Mouse (Mus musculus): ENCODE measurements around the gene L3mbtl3. TPM values are rescaled to one million over a fixed set of nuclear protein-coding genes. Genes with fewer than 3 reads are reported as not detected.

Gene L3mbtl3
- polyA plus RNA-seq, 2 experiments = 26.3 to 42.9 TPM

GRCm38 (mm10) chr10:26327691-26328542 lies 47.9 kb downstream of the L3mbtl3 start:
- WGBS = 71% methylated on average over 17 of the region's 17 CpGs
- Histone ChIP-seq H3K9ac (ENCODE audit: low read depth, low read length, severe bottlenecking) (no peak overlapping the region), H3K36me3 (ENCODE audit: control insufficient read depth, insufficient read depth, low read length) (peaks cover 60% of the 10 kb centered on the region), H3K9me3 (ENCODE audit: control insufficient read depth, low read length) (no peaks in the 10 kb centered on the region), H3K4me2 (replicated peaks; ENCODE audit: low read depth, low read length, severe bottlenecking) (no peak overlapping the region), H3K4me3 (replicated peaks; ENCODE audit: low read length) (no peak overlapping the region), H3K27me3 (ENCODE audit: control insufficient read depth, insufficient read depth, low read length) (no peaks in the 10 kb centered on the region), H3K4me1 (ENCODE audit: control insufficient read depth, insufficient read depth, low read length) (no peaks in the 10 kb centered on the region), H3K27ac (replicated peaks; ENCODE audit: low read depth, low read length) (no peak overlapping the region)
- DNase-seq (ENCODE audit: low spot score) (no peak), ATAC-seq (ENCODE audit: low FRiP score, low read depth) (no peak)
- TF ChIP-seq POLR2A (IDR thresholded peaks at IDR 0.05; ENCODE audit: borderline replicate concordance, extremely low read depth, insufficient read depth, insufficient read length) = no peak

- 92% methylated on average over 5 of the region's 5 CpGs for WGBS
- ATAC-seq (ENCODE audit: low FRiP score, low read depth) = no peak
- peaks cover 61% of the 10 kb centered on the region for H3K36me3 ChIP-seq (ENCODE audit: control insufficient read depth, insufficient read depth, low read length)
- no peak overlapping the region for H3K9ac ChIP-seq (ENCODE audit: low read depth, low read length, severe bottlenecking)
- H3K4me2 ChIP-seq (replicated peaks; ENCODE audit: low read depth, low read length, severe bottlenecking) = no peak overlapping the region
- no peak overlapping the region for H3K27ac ChIP-seq (replicated peaks; ENCODE audit: low read depth, low read length)
- H3K4me1 ChIP-seq (ENCODE audit: control insufficient read depth, insufficient read depth, low read length) = no peaks in the 10 kb centered on the region
- H3K27me3 ChIP-seq (ENCODE audit: control insufficient read depth, insufficient read depth, low read length) = no peaks in the 10 kb centered on the region
- H3K9me3 ChIP-seq (ENCODE audit: control insufficient read depth, low read length) = no peaks in the 10 kb centered on the region
- no peak overlapping the region for H3K4me3 ChIP-seq (replicated peaks; ENCODE audit: low read length)
- no peak for TF ChIP-seq POLR2A (IDR thresholded peaks at IDR 0.05; ENCODE audit: borderline replicate concordance, extremely low read depth, insufficient read depth, insufficient read length)
- no peak for DNase-seq (ENCODE audit: low spot score)
Measured at GRCm38 (mm10) chr10:26327291-26327690, 48.5 kb downstream of the L3mbtl3 start.

- DNase-seq (ENCODE audit: low spot score) (no peak), ATAC-seq (ENCODE audit: low FRiP score, low read depth) (no peak)
- no peaks in the 10 kb centered on the region for H3K4me1 ChIP-seq (ENCODE audit: control insufficient read depth, insufficient read depth, low read length)
- H3K9me3 ChIP-seq (ENCODE audit: control insufficient read depth, low read length) = no peaks in the 10 kb centered on the region
- no peaks in the 10 kb centered on the region for H3K27me3 ChIP-seq (ENCODE audit: control insufficient read depth, insufficient read depth, low read length)
- no peak overlapping the region for H3K4me3 ChIP-seq (replicated peaks; ENCODE audit: low read length)
- H3K9ac ChIP-seq (ENCODE audit: low read depth, low read length, severe bottlenecking) = no peak overlapping the region
- peaks cover 68% of the 10 kb centered on the region for H3K36me3 ChIP-seq (ENCODE audit: control insufficient read depth, insufficient read depth, low read length)
- no peak for TF ChIP-seq POLR2A (IDR thresholded peaks at IDR 0.05; ENCODE audit: borderline replicate concordance, extremely low read depth, insufficient read depth, insufficient read length)
- H3K4me2 ChIP-seq (replicated peaks; ENCODE audit: low read depth, low read length, severe bottlenecking) = no peak overlapping the region
- H3K27ac ChIP-seq (replicated peaks; ENCODE audit: low read depth, low read length) = no peak overlapping the region
- WGBS = 82% methylated on average over 2 of the region's 2 CpGs
Measured at GRCm38 (mm10) chr10:26325320-26325719, 50.5 kb downstream of the L3mbtl3 start.

GRCm38 (mm10) chr10:26322344-26323051 lies 53.3 kb downstream of the L3mbtl3 start:
- 84% methylated on average over 7 of the region's 7 CpGs for WGBS
- Histone ChIP-seq H3K9me3 (ENCODE audit: control insufficient read depth, low read length) (no peaks in the 10 kb centered on the region), H3K9ac (ENCODE audit: low read depth, low read length, severe bottlenecking) (no peak overlapping the region), H3K36me3 (ENCODE audit: control insufficient read depth, insufficient read depth, low read length) (peaks cover 71% of the 10 kb centered on the region), H3K4me2 (replicated peaks; ENCODE audit: low read depth, low read length, severe bottlenecking) (no peak overlapping the region), H3K27ac (replicated peaks; ENCODE audit: low read depth, low read length) (no peak overlapping the region), H3K4me3 (replicated peaks; ENCODE audit: low read length) (no peak overlapping the region), H3K4me1 (ENCODE audit: control insufficient read depth, insufficient read depth, low read length) (no peaks in the 10 kb centered on the region), H3K27me3 (ENCODE audit: control insufficient read depth, insufficient read depth, low read length) (no peaks in the 10 kb centered on the region)
- no peak for ATAC-seq (ENCODE audit: low FRiP score, low read depth)
- no peak for TF ChIP-seq POLR2A (IDR thresholded peaks at IDR 0.05; ENCODE audit: borderline replicate concordance, extremely low read depth, insufficient read depth, insufficient read length)
- DNase-seq (ENCODE audit: low spot score) = no peak

GRCm38 (mm10) chr10:26320679-26321078 lies 55.1 kb downstream of the L3mbtl3 start:
- Histone ChIP-seq H3K4me3 (replicated peaks; ENCODE audit: low read length) (no peak overlapping the region), H3K27me3 (ENCODE audit: control insufficient read depth, insufficient read depth, low read length) (no peaks in the 10 kb centered on the region), H3K4me2 (replicated peaks; ENCODE audit: low read depth, low read length, severe bottlenecking) (no peak overlapping the region), H3K9ac (ENCODE audit: low read depth, low read length, severe bottlenecking) (no peak overlapping the region), H3K27ac (replicated peaks; ENCODE audit: low read depth, low read length) (no peak overlapping the region), H3K4me1 (ENCODE audit: control insufficient read depth, insufficient read depth, low read length) (no peaks in the 10 kb centered on the region), H3K36me3 (ENCODE audit: control insufficient read depth, insufficient read depth, low read length) (peaks cover 66% of the 10 kb centered on the region), H3K9me3 (ENCODE audit: control insufficient read depth, low read length) (no peaks in the 10 kb centered on the region)
- ATAC-seq (ENCODE audit: low FRiP score, low read depth) = no peak
- WGBS = 92% methylated on average over 4 of the region's 4 CpGs
- TF ChIP-seq POLR2A (IDR thresholded peaks at IDR 0.05; ENCODE audit: borderline replicate concordance, extremely low read depth, insufficient read depth, insufficient read length) = no peak
- DNase-seq (ENCODE audit: low spot score) = no peak

Measured in limb, embryonic 14.5 days (tissue).